Mouse (Mus musculus): Measurements from ENCODE around the gene Slc17a7.
A peak's percentile ranks its signal among the peaks of the same experiment; 100 is the strongest.
"Not testable (repeated sequence)": the region's sequence is repeated elsewhere in the genome, so short reads cannot be mapped to it uniquely, and the experiment has no call there.

Slc17a7 gene

GRCm38 (mm10) chr7:45133446-45134159 lies 30.1 kb upstream of the Slc17a7 start:
- DNase-seq (ENCODE audit: low spot score in 2 of 2) = no peak

GRCm38 (mm10) chr7:45134544-45135026 lies 29.2 kb upstream of the Slc17a7 start:
- DNase-seq (ENCODE audit: low spot score in 2 of 2) = no peak

GRCm38 (mm10) chr7:45135370-45135769 lies 28.4 kb upstream of the Slc17a7 start:
- no peak for DNase-seq (ENCODE audit: low spot score in 2 of 2)

GRCm38 (mm10) chr7:45135993-45136567 lies 27.7 kb upstream of the Slc17a7 start, which contains the start of the genes Gm45713 and Flt3l:
Gm45713 (minus strand) TSS chr7:45136231.
Flt3l (minus strand) TSS chr7:45136432.
- DNase-seq (ENCODE audit: low spot score in 2 of 2) = peak; percentile 95 to 96

GRCm38 (mm10) chr7:45137171-45138006 lies 26.4 kb upstream of the Slc17a7 start:
- no peak for DNase-seq (ENCODE audit: low spot score in 2 of 2)

- DNase-seq (ENCODE audit: low spot score in 2 of 2) = no peak
These were observed 25.3 kb upstream of the Slc17a7 start for GRCm38 (mm10) chr7:45138403-45138802.

- no peak for DNase-seq (ENCODE audit: low spot score in 2 of 2)
These were observed 23.6 kb upstream of the Slc17a7 start for GRCm38 (mm10) chr7:45139904-45140723.

GRCm38 (mm10) chr7:45141319-45141718 lies 22.4 kb upstream of the Slc17a7 start:
- no peak for DNase-seq (ENCODE audit: low spot score in 2 of 2)

GRCm38 (mm10) chr7:45141914-45142313 lies 21.8 kb upstream of the Slc17a7 start:
- no peak for DNase-seq (ENCODE audit: low spot score in 2 of 2)

- peak; percentile 59 to 70 for DNase-seq (ENCODE audit: low spot score in 2 of 2)
These were observed 19.2 kb upstream of the Slc17a7 start for GRCm38 (mm10) chr7:45144368-45145174.

GRCm38 (mm10) chr7:45145460-45145859 lies 18.3 kb upstream of the Slc17a7 start:
- DNase-seq (ENCODE audit: low spot score in 2 of 2) = no peak

- DNase-seq (ENCODE audit: low spot score in 2 of 2) = no peak
These were observed 16.5 kb upstream of the Slc17a7 start for GRCm38 (mm10) chr7:45147267-45147666.

GRCm38 (mm10) chr7:45147899-45148298 lies 15.8 kb upstream of the Slc17a7 start:
- DNase-seq (ENCODE audit: low spot score in 2 of 2) = no peak

- DNase-seq (ENCODE audit: low spot score in 2 of 2) = peak; percentile 51 to 70
These were observed 15.1 kb upstream of the Slc17a7 start for GRCm38 (mm10) chr7:45148534-45149098.

GRCm38 (mm10) chr7:45149545-45149944 lies 14.2 kb upstream of the Slc17a7 start:
- peak; percentile 68 to 76 for DNase-seq (ENCODE audit: low spot score in 2 of 2)

- no peak for DNase-seq (ENCODE audit: low spot score in 2 of 2)
These were observed 13.4 kb upstream of the Slc17a7 start for GRCm38 (mm10) chr7:45150321-45150720.

GRCm38 (mm10) chr7:45151303-45151702 lies 12.4 kb upstream of the Slc17a7 start:
- peak; percentile 70 to 78 for DNase-seq (ENCODE audit: low spot score in 2 of 2)

GRCm38 (mm10) chr7:45153052-45153451 lies 10.7 kb upstream of the Slc17a7 start:
- DNase-seq (ENCODE audit: low spot score in 2 of 2) = not testable (repeated sequence)

- DNase-seq (ENCODE audit: low spot score in 2 of 2) = no peak
These were observed 10.2 kb upstream of the Slc17a7 start for GRCm38 (mm10) chr7:45153586-45153985.

Data from heart, adult 9 months (tissue).